Mouse (Mus musculus) liver, embryonic 13.5 days (tissue): ENCODE results near the gene Trmt10a. TPM values are rescaled to one million over a fixed set of nuclear protein-coding genes. Genes with fewer than 3 reads are reported as not detected.

Experiments used
- ATAC-seq: fragments of 200-750 bp; cut with Nextera tagmentation; 2 replicates; pipeline ENCODE4 v1.8.0; 2017; ENCODE audit warnings: low read depth, mild to moderate bottlenecking, moderate number of reproducible peaks, moderate library complexity
- DNase-seq: peaks from one replicate; pipeline ENCODE4 v3.0.0; 2022
- H3K27ac ChIP-seq: fragments of 300-500 bp; sonication (generic); 2 replicates; pipeline ENCODE4 v1.5.1; 2015; ENCODE audit warnings: moderate library complexity, mild to moderate bottlenecking, inconsistent platforms
- H3K27me3 ChIP-seq: fragments of 300-500 bp; sonication (generic); 2 replicates; pipeline ENCODE4 v1.6.1; 2015; ENCODE audit warnings: mild to moderate bottlenecking, inconsistent platforms
- H3K36me3 ChIP-seq: fragments of 300-500 bp; sonication (generic); 2 replicates; pipeline ENCODE4 v1.6.1; 2015; ENCODE audit warnings: mild to moderate bottlenecking, inconsistent platforms
- H3K4me1 ChIP-seq: fragments of 300-500 bp; sonication (generic); replicated peaks from 2 replicates; pipeline ENCODE4 v1.6.1; 2015; ENCODE audit warnings: inconsistent platforms
- H3K4me2 ChIP-seq: fragments of 300-500 bp; sonication (generic); 2 replicates; pipeline ENCODE4 v1.6.1; 2015; ENCODE audit warnings: inconsistent platforms, mild to moderate bottlenecking, moderate library complexity
- H3K4me3 ChIP-seq: fragments of 300-500 bp; sonication (generic); replicated peaks from 2 replicates; pipeline ENCODE4 v1.5.1; 2015; ENCODE audit warnings: mild to moderate bottlenecking, inconsistent platforms
- H3K9ac ChIP-seq: fragments of 300-500 bp; sonication (generic); 2 replicates; pipeline ENCODE4 v1.6.1; 2015; ENCODE audit warnings: mild to moderate bottlenecking, inconsistent platforms
- H3K9me3 ChIP-seq: fragments of 300-500 bp; sonication (generic); replicated peaks from 2 replicates; pipeline ENCODE4 v1.6.1; 2016; ENCODE audit warnings: inconsistent platforms
- WGBS: fragments of 180-500 bp; shearing (Covaris S2); methylation state at CpG from one replicate; pipeline ENCODE4 v1.1.7; 2015; ENCODE audit not compliant: insufficient replicate concordance; 5-methylcytosine and 5-hydroxymethylcytosine counted together
- polyA plus RNA-seq: library from polyadenylated mRNA; unstranded; fragments of >200 nt; fragmentation: Nextera tagmentation; extraction: Ambion mirVana; gene quantifications from 2 replicates; pipeline ENCODE4 v1.2.1, GENCODE M21; 2015

Gene Trmt10a
- polyA plus RNA-seq, 1 experiment from 2014 or later, result 7.3 TPM

DNA sequence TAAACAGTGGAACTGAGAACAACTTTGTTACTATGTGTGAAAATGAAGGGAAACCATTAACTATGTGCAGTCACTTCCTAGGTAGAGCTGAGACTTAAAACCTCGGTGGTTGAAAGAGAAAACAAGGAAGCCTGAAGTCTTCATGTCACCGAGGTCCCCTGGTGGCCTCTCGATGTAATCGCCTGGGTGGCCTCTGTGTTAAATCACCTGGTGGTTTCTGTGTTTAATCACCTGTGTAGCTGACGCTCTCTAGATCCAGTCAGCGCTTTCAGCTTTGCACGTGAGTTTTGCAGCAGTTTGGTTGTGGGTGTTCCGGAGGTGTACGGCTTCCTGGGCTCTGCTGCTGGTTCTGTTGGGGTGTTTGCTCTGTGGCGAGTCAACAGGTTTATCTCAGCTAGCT is 30.0 kb downstream of the Trmt10a start:
- no peaks in the 10 kb centered on the region for H3K27me3 ChIP-seq
- no peak overlapping the region for H3K4me2 ChIP-seq
- H3K9ac ChIP-seq, result no peak overlapping the region
- 70% methylated on average over 10 of the region's 10 CpGs for WGBS
- H3K4me1 ChIP-seq, result no peaks in the 10 kb centered on the region
- no peak for ATAC-seq
- DNase-seq, result no peak
- no peak overlapping the region for H3K4me3 ChIP-seq
- H3K9me3 ChIP-seq, result no peaks in the 10 kb centered on the region
- no peaks in the 10 kb centered on the region for H3K36me3 ChIP-seq
- H3K27ac ChIP-seq, result no peak overlapping the region

DNA sequence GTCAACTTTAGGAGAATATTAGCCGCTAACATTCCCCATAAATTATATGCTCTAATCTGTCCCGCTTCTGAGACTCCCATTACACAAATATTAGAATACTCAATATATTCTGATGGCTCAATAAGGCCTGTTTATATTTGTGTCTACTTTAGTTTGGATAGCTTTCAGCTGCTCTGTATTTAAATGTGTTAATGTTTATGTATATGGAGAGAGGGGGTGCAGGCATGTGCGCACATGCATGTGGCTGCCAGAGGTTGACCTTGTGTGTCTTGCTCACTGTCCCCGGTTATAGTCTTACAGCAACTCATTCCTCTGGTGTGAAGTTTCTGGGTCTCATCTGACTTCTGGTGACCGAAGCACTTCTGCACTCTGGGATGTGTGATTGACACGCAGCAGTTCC is 32.3 kb downstream of the Trmt10a start:
- ATAC-seq, result no peak
- no peak for DNase-seq
- H3K36me3 ChIP-seq, result no peaks in the 10 kb centered on the region

DNA sequence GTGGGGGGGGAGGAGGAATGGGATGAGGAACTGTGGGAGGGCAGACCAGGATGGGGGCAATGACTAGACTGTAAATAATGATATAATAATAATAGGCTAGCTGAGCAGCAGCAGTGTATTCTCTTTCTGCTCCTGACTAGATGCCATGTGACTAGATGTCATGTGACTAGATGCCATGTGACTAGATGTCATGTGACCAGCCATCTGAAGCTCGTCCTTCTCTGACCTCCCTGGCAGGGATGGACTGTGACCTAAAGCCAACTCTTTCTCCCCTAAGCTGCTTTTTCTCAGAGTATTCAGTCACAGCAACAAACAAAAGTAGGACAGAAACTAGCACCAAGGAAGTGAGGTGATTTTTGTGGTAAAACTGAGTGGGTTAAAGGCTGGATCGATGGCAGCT is 38.8 kb downstream of the Trmt10a start:
- H3K27ac ChIP-seq, result no peak overlapping the region
- no peak overlapping the region for H3K4me3 ChIP-seq
- DNase-seq (no peak), ATAC-seq (no peak)
- no peaks in the 10 kb centered on the region for H3K4me1 ChIP-seq
- H3K4me2 ChIP-seq, result no peak overlapping the region
- no peaks in the 10 kb centered on the region for H3K36me3 ChIP-seq
- no peak overlapping the region for H3K9ac ChIP-seq
- no peaks in the 10 kb centered on the region for H3K9me3 ChIP-seq
- 52% methylated on average over 2 of the region's 2 CpGs for WGBS
- H3K27me3 ChIP-seq, result no peaks in the 10 kb centered on the region

More for the DNA sequence above, 32.3 kb downstream of the Trmt10a start:
- 82% methylated on average over 6 of the region's 6 CpGs for WGBS
- Histone ChIP-seq H3K4me1 (no peaks in the 10 kb centered on the region), H3K9ac (no peak overlapping the region), H3K9me3 (no peaks in the 10 kb centered on the region), H3K4me3 (no peak overlapping the region), H3K27ac (no peak overlapping the region), H3K27me3 (no peaks in the 10 kb centered on the region), H3K4me2 (no peak overlapping the region)

DNA sequence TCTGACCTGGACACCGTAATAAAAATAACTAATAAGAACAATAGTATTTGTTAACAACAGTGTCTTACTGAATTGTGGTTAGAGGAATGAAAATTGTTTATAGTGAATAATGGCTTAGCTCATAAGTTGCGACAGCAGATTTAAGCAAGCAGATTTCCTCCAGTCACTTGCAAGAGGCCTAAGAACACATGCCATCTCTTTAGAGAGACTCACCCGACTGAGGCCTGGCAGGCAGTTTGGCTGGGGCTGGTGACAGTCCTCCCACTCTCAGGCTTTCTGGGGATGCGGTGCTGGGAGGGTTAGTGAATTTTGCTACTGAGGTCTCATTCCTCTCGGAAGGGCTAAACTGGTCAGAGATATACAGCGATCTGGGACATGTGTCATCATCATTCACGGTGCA is 40.1 kb downstream of the Trmt10a start:
- H3K9me3 ChIP-seq, result no peaks in the 10 kb centered on the region
- DNase-seq, result no peak
- H3K36me3 ChIP-seq, result no peaks in the 10 kb centered on the region
- no peak overlapping the region for H3K27ac ChIP-seq
- no peaks in the 10 kb centered on the region for H3K27me3 ChIP-seq
- no peak for ATAC-seq
- H3K4me2 ChIP-seq, result no peak overlapping the region
- no peak overlapping the region for H3K4me3 ChIP-seq
- 75% methylated on average over 7 of the region's 7 CpGs for WGBS
- no peak overlapping the region for H3K9ac ChIP-seq
- no peaks in the 10 kb centered on the region for H3K4me1 ChIP-seq

DNA sequence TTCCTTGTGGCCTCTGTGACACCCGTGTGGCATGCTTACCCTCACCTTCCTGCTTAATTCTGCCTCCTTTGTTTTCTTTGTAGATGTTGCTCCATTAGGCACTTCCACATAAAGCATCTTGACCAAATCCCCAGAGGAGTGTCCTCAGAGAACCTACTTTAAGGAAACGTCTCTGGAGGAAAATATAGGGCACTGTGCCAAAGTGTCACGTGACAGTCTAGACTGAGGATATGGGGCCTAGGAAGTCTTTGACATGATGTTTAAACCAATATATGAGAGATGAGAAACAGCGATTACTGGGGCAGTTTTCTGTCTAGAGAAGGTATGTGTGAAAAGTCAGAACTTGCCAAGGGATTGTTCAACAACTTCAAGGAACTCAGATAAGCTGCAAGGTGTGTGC is 42.0 kb downstream of the Trmt10a start:
- WGBS, result 53% methylated on average over 4 of the region's 4 CpGs
- Histone ChIP-seq H3K9ac (no peak overlapping the region), H3K9me3 (no peaks in the 10 kb centered on the region), H3K27me3 (no peaks in the 10 kb centered on the region), H3K4me2 (no peak overlapping the region), H3K4me1 (no peaks in the 10 kb centered on the region), H3K36me3 (no peaks in the 10 kb centered on the region), H3K4me3 (no peak overlapping the region), H3K27ac (no peak overlapping the region)
- ATAC-seq (no peak), DNase-seq (no peak)

DNA sequence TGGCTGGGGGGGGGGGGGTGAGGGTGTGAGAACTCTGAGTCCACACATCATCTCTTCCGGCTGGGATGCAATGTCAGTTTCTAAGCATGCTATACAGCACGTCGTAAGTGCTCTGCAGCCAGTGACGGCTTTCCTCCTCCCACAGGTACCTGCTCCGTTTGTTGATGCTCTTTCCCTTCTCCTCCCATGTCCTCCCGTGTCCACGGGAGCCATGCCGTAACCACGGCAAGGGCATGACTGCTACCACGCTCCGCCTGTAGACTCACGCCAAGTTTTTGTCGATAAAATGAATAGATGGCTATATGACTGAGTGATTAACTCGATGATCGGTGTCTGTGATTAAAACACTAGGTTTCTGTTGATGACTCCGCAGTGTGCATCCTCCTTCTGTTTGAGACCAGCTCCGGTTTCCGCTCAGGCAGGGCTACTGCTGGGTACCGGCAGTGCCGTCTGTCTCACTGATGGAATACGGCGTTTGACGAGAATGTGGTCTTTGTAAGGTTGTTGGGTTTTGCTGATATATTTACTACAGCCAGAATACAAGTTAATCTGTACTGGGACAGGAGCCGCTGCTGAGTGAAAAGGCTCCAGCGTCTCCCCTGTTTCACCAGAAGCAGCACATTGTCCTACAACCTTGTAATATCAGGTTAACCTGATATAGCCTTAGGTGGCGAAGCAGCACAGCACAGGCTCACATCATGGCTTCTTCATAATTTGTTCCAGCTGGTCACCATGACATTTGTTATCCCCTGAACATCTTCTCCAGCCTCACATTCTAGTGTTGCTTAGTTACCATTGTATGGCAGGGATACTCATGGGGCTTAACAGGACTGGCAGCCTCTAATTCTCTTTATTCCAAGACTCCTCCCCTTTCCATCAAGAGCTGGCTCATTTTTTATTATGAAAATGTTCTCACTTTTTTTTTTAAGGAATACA is 43.0 kb downstream of the Trmt10a start:
- DNase-seq, result no peak
- H3K27ac ChIP-seq, result no peak overlapping the region
- ATAC-seq, result no peak

DNA sequence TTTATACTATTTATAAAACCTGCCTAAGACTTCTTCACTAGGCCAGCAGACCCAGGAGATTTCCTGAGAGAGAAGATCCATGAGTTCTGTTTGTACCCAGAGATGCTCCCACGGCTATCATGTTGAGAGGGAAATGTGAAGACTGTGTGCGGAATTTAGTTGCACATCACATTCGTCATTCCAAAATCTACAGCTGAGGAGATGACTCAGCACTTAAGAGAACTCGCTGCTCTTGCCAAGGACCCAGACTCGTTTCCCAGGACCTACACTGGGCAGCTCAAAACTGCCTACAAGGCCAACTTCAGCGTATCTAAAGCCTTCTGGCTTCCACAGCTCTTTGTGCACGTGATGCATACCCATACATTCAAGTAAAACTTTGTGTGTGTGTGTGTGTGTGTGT is 49.0 kb downstream of the Trmt10a start:
- no peak for DNase-seq
- no peaks in the 10 kb centered on the region for H3K9me3 ChIP-seq
- no peak overlapping the region for H3K4me3 ChIP-seq
- WGBS, result 62% methylated on average over 7 of the region's 7 CpGs
- H3K9ac ChIP-seq, result no peak overlapping the region
- no peaks in the 10 kb centered on the region for H3K27me3 ChIP-seq
- H3K36me3 ChIP-seq, result no peaks in the 10 kb centered on the region
- no peak overlapping the region for H3K4me2 ChIP-seq
- H3K27ac ChIP-seq, result no peak overlapping the region
- no peak for ATAC-seq
- no peaks in the 10 kb centered on the region for H3K4me1 ChIP-seq

More for the DNA sequence above, 43.0 kb downstream of the Trmt10a start:
- Histone ChIP-seq H3K9me3 (no peaks in the 10 kb centered on the region), H3K27me3 (no peaks in the 10 kb centered on the region), H3K4me2 (no peak overlapping the region), H3K4me1 (no peaks in the 10 kb centered on the region), H3K9ac (no peak overlapping the region), H3K4me3 (no peak overlapping the region), H3K36me3 (no peaks in the 10 kb centered on the region)
- WGBS, result 85% methylated on average over 26 of the region's 26 CpGs

DNA sequence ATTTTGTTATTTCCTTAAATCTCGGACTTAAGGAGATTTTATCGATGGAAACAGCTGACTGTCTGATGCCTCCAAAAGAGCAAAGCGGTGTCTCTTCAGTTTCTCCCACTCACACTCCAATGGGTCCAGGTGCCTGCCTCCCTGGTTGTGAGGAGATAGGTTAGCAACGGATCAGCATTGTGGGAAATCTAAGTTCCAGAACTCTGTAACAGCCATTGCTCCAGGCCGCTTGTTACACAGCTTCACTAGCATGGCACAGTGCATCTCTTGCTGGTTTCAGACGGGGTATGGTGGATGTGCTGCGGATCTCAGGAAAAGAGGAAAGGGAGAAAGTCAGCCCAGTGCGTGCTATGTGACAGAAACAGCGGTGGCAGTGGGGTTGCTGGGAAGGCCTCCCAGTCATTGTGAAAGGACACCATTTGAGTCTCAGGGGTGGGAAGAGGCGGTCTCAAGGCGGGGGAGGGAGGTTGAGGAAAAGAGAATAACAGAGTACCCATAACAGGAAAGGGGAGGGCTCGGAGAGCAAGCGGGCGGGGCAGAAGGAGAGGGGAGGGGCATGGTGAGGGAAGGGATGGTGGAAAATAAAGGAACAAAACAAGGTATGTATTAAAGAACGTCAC is 50.5 kb downstream of the Trmt10a start, which contains the start of gene 4930579F01Rik:
Gene 4930579F01Rik, minus strand, starts transcription at position 143 of the 620 bp plus-strand sequence.
- no peaks in the 10 kb centered on the region for H3K27me3 ChIP-seq
- no peak within 1 kb of the TSS for H3K9ac ChIP-seq
- no peak within 1 kb of the TSS for H3K4me2 ChIP-seq
- WGBS, result 64% methylated on average over 15 of the region's 15 CpGs
- ATAC-seq, result no peak
- no peak for DNase-seq
- no peaks in the 10 kb centered on the region for H3K4me1 ChIP-seq
- H3K4me3 ChIP-seq, result no peak within 1 kb of the TSS
- H3K36me3 ChIP-seq, result no peaks in the 10 kb centered on the region
- H3K9me3 ChIP-seq, result no peaks in the 10 kb centered on the region
- no peak within 1 kb of the TSS for H3K27ac ChIP-seq

DNA sequence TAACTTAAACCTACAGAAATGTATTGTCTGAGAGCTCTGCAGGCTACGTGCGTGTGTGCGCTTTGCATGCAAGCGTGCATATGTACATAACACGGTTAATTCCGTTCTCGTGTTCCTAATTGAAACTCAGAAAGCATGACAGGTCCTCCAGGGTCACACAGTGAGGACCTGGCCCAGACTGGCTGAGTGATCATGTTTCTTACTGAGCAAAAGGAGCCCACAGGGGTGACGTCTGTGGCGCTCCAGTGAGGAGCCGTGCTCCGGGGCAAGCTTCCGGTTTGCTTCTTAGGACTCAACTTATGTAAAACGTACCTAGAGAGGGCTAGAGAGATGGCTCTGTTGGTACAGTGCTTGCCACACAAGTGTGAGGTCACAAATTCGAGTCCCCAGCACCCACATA is 53.8 kb downstream of the Trmt10a start:
- Histone ChIP-seq H3K4me2 (no peak overlapping the region), H3K27me3 (no peaks in the 10 kb centered on the region), H3K4me1 (no peaks in the 10 kb centered on the region), H3K36me3 (no peaks in the 10 kb centered on the region), H3K27ac (no peak overlapping the region), H3K9ac (no peak overlapping the region), H3K4me3 (no peak overlapping the region), H3K9me3 (no peaks in the 10 kb centered on the region)
- WGBS, result 76% methylated on average over 14 of the region's 14 CpGs
- no peak for DNase-seq
- ATAC-seq, result no peak

DNA sequence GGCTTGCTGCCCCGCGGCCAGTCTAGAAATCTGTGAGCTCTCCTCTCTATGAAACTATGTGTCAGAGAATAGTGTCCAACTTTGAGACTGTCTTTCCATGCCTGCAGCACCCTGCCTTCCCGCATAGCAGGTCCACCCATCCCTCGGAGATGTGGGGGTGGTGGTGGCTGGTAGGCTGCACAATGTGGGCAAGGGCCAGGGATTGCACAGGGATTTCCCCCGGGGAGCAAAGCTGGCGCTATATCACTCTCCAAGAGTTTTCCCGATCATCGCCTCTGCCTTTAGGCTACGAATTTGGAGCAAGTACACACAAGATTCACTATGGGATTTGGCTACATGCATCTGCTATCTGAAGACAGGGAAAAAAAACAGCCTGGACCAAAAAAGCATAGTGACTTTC is 54.3 kb downstream of the Trmt10a start:
- H3K27me3 ChIP-seq, result no peaks in the 10 kb centered on the region
- H3K36me3 ChIP-seq, result no peaks in the 10 kb centered on the region
- H3K4me2 ChIP-seq, result no peak overlapping the region
- DNase-seq (no peak), ATAC-seq (no peak)
- no peak overlapping the region for H3K27ac ChIP-seq
- H3K4me1 ChIP-seq, result no peaks in the 10 kb centered on the region
- H3K9me3 ChIP-seq, result no peaks in the 10 kb centered on the region
- no peak overlapping the region for H3K4me3 ChIP-seq
- WGBS, result 54% methylated on average over 9 of the region's 9 CpGs
- no peak overlapping the region for H3K9ac ChIP-seq

DNA sequence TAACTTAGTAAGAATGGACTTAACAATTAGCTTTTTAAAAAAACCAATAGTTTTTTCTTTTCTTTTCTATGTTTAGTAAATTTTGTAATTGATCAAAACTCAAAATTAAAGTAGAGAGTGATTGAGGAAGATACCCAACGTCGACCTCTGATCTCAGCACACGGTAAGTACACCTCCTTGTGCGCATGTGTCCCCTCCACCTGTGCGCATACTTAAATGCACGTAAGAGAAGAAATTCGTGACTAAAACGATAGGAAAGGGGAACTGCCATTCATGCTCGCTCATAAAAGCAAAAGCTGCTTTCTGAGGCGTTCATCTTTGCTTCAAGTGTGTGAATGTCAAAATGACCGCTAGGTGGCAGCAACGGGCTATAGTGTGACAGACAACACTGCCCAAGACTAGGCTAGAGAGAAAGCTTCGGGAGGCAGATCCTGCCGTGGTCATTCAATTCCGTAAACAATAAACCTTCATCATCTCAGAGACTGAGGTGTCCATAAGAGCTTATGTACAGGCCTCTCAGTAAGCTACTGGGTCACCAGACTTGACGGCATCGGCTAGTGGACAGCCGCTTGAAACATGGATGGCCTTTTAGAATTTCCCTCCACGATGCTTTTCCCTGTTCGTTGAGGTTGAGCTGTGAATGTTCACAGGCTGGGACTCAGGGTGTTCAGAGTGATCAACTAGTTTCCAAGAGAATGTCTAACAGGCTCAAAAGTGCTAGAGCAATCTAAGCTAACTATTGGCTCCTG is 54.9 kb downstream of the Trmt10a start:
- Histone ChIP-seq H3K4me3 (no peak overlapping the region), H3K4me1 (no peaks in the 10 kb centered on the region), H3K36me3 (no peaks in the 10 kb centered on the region), H3K27me3 (no peaks in the 10 kb centered on the region), H3K9ac (no peak overlapping the region), H3K4me2 (peak overlapping the region; percentile 36), H3K9me3 (no peaks in the 10 kb centered on the region), H3K27ac (no peak overlapping the region)
- DNase-seq, result peak; percentile 50
- ATAC-seq, result no peak
- WGBS, result 30% methylated on average over 20 of the region's 20 CpGs
